Mouse (Mus musculus): Measurements from ENCODE around the gene Hrk.
A peak's percentile ranks its signal among the peaks of the same experiment; 100 is the strongest.

Gene Hrk

GRCm38 (mm10) chr5:118167561-118167995, 3.1 kb downstream of the Hrk start:
- DNase-seq = no peak

GRCm38 (mm10) chr5:118169222-118170221, 5.1 kb downstream of the Hrk start:
- peak; percentile 42 for DNase-seq

GRCm38 (mm10) chr5:118170888-118171529, 6.6 kb downstream of the Hrk start:
- no peak for DNase-seq

GRCm38 (mm10) chr5:118171665-118172064, 7.2 kb downstream of the Hrk start:
- no peak for DNase-seq

- DNase-seq = no peak
Observed at GRCm38 (mm10) chr5:118172078-118172723, 7.8 kb downstream of the Hrk start.

- DNase-seq = no peak
Observed at GRCm38 (mm10) chr5:118174310-118175009, 10.0 kb downstream of the Hrk start.

GRCm38 (mm10) chr5:118175137-118175536, 10.7 kb downstream of the Hrk start:
- DNase-seq = no peak

GRCm38 (mm10) chr5:118177640-118178039, 13.2 kb downstream of the Hrk start:
- DNase-seq = no peak

GRCm38 (mm10) chr5:118186903-118187633, 22.6 kb downstream of the Hrk start:
- DNase-seq = no peak

- DNase-seq = no peak
Observed at GRCm38 (mm10) chr5:118188356-118188755, 23.9 kb downstream of the Hrk start.

GRCm38 (mm10) chr5:118190491-118190890, 26.0 kb downstream of the Hrk start:
- DNase-seq = no peak

- peak; percentile 24 for DNase-seq
Observed at GRCm38 (mm10) chr5:118192221-118192620, 27.8 kb downstream of the Hrk start.

GRCm38 (mm10) chr5:118197421-118197820, 33.0 kb downstream of the Hrk start:
- no peak for DNase-seq

- no peak for DNase-seq
Observed at GRCm38 (mm10) chr5:118199670-118200069, 35.2 kb downstream of the Hrk start.

GRCm38 (mm10) chr5:118204675-118205440, 40.4 kb downstream of the Hrk start:
- no peak for DNase-seq

GRCm38 (mm10) chr5:118205852-118206251, 41.4 kb downstream of the Hrk start:
- no peak for DNase-seq

GRCm38 (mm10) chr5:118214012-118214411, 49.6 kb downstream of the Hrk start:
- peak; percentile 18 for DNase-seq

GRCm38 (mm10) chr5:118214418-118215154, 50.1 kb downstream of the Hrk start:
- peak; percentile 89 for DNase-seq

- DNase-seq = no peak
Observed at GRCm38 (mm10) chr5:118217410-118217809, 53.0 kb downstream of the Hrk start.

- DNase-seq = no peak
Observed at GRCm38 (mm10) chr5:118223142-118223757, 58.8 kb downstream of the Hrk start.

Measured in cerebellum, adult 11 months (tissue).